Mouse (Mus musculus) brain, embryonic 14.5 days (tissue): ENCODE measurements around the gene Cep295. TPM values are rescaled to one million over a fixed set of nuclear protein-coding genes. Genes with fewer than 3 reads are reported as not detected.

Experiments used
- DNase-seq: peaks from one replicate; pipeline ENCODE4 v3.0.0-alpha.2; 2011; ENCODE audit warnings: low read depth
- CTCF ChIP-seq: fragments of 200-500 bp; IDR thresholded peaks from 2 replicates; pipeline ENCODE4 v1.5.1; 2012; ENCODE audit warnings: inconsistent platforms, mild to moderate bottlenecking, moderate library complexity, borderline replicate concordance; ENCODE audit not compliant: insufficient read depth, insufficient read length; ENCODE audit errors: extremely low read depth
- POLR2A ChIP-seq: fragments of 200-500 bp; IDR thresholded peaks from 2 replicates; pipeline ENCODE4 v1.6.1; 2012; ENCODE audit warnings: mild to moderate bottlenecking, inconsistent platforms, borderline replicate concordance; ENCODE audit not compliant: poor library complexity, insufficient read depth, insufficient read length, severe bottlenecking; ENCODE audit errors: extremely low read depth
- polyA plus RNA-seq: library from polyadenylated mRNA; depleted of rRNA; stranded (reverse); fragments of >200 nt; gene quantifications from 2 replicates; pipeline ENCODE4 v1.2.3, GENCODE M21; 2012; rRNA removed

Cep295 gene
- polyA plus RNA-seq, 1 experiment, result 24.1 TPM

- DNase-seq, result no peak
- TF ChIP-seq POLR2A (no peak), CTCF (no peak)
These were observed 78.4 kb downstream of the Cep295 start for GRCm38 (mm10) chr9:15279139-15279648.

DNA sequence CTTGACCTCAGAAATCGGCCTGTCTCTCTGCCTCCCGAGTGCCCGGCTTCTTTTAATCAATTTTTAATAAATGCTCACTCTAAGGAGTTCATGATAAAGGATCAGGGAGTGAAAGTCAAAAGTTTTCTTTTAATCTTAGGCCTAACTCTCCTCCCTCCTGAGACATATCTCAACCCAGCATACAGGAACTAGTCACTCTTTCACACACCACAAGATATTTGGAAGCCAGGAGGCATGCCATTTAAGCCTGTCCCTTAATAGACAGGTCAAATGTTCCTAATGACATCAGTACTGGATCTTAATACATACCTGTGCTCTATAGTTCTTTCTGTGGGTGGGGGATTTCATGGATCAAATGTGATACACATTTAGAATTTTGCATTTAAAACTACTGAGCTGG is 79.2 kb downstream of the Cep295 start:
- no peak for TF ChIP-seq POLR2A
- no peak for TF ChIP-seq CTCF
- DNase-seq, result no peak

- TF ChIP-seq POLR2A, result no peak
- TF ChIP-seq CTCF, result no peak
- no peak for DNase-seq
These were observed 80.7 kb downstream of the Cep295 start for GRCm38 (mm10) chr9:15276855-15277254.

GRCm38 (mm10) chr9:15273981-15274380 is 83.6 kb downstream of the Cep295 start:
- no peak for TF ChIP-seq POLR2A
- TF ChIP-seq CTCF, result no peak
- no peak for DNase-seq

Other genes with a start within 250 kb of the Cep295 start
- gene Hephl1, start 245.7 kb downstream of the Cep295 start, polyA plus RNA-seq, result 0.01 TPM in 1 of 2 replicates, not detected in the other
- gene Vstm5, start 118.7 kb downstream of the Cep295 start, polyA plus RNA-seq, result 12.8 and 17.0 TPM in 2 replicates
- gene Med17, start 77.9 kb downstream of the Cep295 start, polyA plus RNA-seq, result 46.2 and 62.8 TPM in 2 replicates
- gene Taf1d, start 51.6 kb downstream of the Cep295 start, polyA plus RNA-seq, result 52.9 and 59.4 TPM in 2 replicates
- gene 4931406C07Rik, start 51.3 kb downstream of the Cep295 start, polyA plus RNA-seq, result 19.3 and 22.8 TPM in 2 replicates
- 6.4 and 8.1 TPM in 2 replicates for gene Smco4, start 135.6 kb upstream of the Cep295 start, polyA plus RNA-seq